Mouse (Mus musculus) heart, embryonic 14.5 days (tissue): ENCODE measurements around the gene Pappa2. TPM values are rescaled to one million over a fixed set of nuclear protein-coding genes. Genes with fewer than 3 reads are reported as not detected.

ENCODE experiments used
- ATAC-seq: fragments of 200-750 bp; cut with Nextera tagmentation; 2 replicates; pipeline ENCODE4 v1.8.0; 2017; ENCODE audit warnings: low read depth, moderate TSS enrichment; ENCODE audit not compliant: insufficient number of reproducible peaks, insufficient read depth, low FRiP score
- H3K27ac ChIP-seq, 2 experiments: fragments of 200-500 bp in 1 of 2; fragments of 300-500 bp in 1 of 2; sonication (generic) in 1 of 2; replicated peaks in 1 of 2; 2 replicates each; pipeline ENCODE4 v1.5.1; 2012 to 2014; ENCODE audit warnings: low read depth in 2 of 2, low read length in 2 of 2, control low read depth in 1 of 2, mild to moderate bottlenecking in 1 of 2, mixed read lengths in 1 of 2; ENCODE audit not compliant: control insufficient read depth in 1 of 2, insufficient read depth in 1 of 2
- H3K27me3 ChIP-seq: fragments of 300-500 bp; sonication (generic); 2 replicates; pipeline ENCODE4 v1.6.1; 2014; ENCODE audit warnings: mild to moderate bottlenecking, low read length, control low read depth; ENCODE audit not compliant: control insufficient read depth, insufficient read depth
- H3K36me3 ChIP-seq: fragments of 300-500 bp; sonication (generic); 2 replicates; pipeline ENCODE4 v1.6.1; 2014; ENCODE audit warnings: mild to moderate bottlenecking, control low read depth, low read length, mixed read lengths; ENCODE audit not compliant: control insufficient read depth, insufficient read depth
- H3K4me1 ChIP-seq, 2 experiments: fragments of 200-500 bp in 1 of 2; fragments of 300-500 bp in 1 of 2; sonication (generic) in 1 of 2; 2 replicates each; pipeline ENCODE4 v1.6.1; 2012 to 2014; ENCODE audit warnings: low read length in 2 of 2, control low read depth in 1 of 2, mixed read lengths in 1 of 2; ENCODE audit not compliant: control insufficient read depth in 2 of 2, insufficient read depth in 2 of 2
- H3K4me2 ChIP-seq: fragments of 300-500 bp; sonication (generic); 2 replicates; pipeline ENCODE4 v1.6.1; 2014; ENCODE audit warnings: mild to moderate bottlenecking, low read length
- H3K4me3 ChIP-seq, 2 experiments: fragments of 200-500 bp in 1 of 2; fragments of 300-500 bp in 1 of 2; sonication (generic) in 1 of 2; 2 replicates each; pipeline ENCODE4 v1.5.1; 2012 to 2014; ENCODE audit warnings: low read length in 2 of 2, mild to moderate bottlenecking in 2 of 2, control low read depth in 1 of 2, low read depth in 1 of 2, moderate library complexity in 1 of 2; ENCODE audit not compliant: control insufficient read depth in 1 of 2, insufficient read depth in 1 of 2
- H3K9ac ChIP-seq: fragments of 300-500 bp; sonication (generic); 2 replicates; pipeline ENCODE4 v1.6.1; 2014; ENCODE audit warnings: mild to moderate bottlenecking, low read length
- H3K9me3 ChIP-seq: fragments of 300-500 bp; sonication (generic); 2 replicates; pipeline ENCODE4 v1.6.1; 2016; ENCODE audit warnings: low read length, control low read depth; ENCODE audit not compliant: control insufficient read depth
- WGBS: fragments of 180-500 bp; shearing (Covaris S2); extraction: QIAGEN DNeasy Blood & Tissue Kit; methylation state at CpG from one replicate; pipeline ENCODE4 v1.1.7; 2014; 5-methylcytosine and 5-hydroxymethylcytosine counted together
- polyA plus RNA-seq: library from polyadenylated mRNA; unstranded; fragments of >200 nt; fragmentation: Nextera tagmentation; extraction: Ambion mirVana; gene quantifications from 2 replicates; pipeline ENCODE4 v1.2.1, GENCODE M21; 2014

Pappa2 gene
- polyA plus RNA-seq, 1 experiment from 2014 or later: 0.58 TPM

DNA sequence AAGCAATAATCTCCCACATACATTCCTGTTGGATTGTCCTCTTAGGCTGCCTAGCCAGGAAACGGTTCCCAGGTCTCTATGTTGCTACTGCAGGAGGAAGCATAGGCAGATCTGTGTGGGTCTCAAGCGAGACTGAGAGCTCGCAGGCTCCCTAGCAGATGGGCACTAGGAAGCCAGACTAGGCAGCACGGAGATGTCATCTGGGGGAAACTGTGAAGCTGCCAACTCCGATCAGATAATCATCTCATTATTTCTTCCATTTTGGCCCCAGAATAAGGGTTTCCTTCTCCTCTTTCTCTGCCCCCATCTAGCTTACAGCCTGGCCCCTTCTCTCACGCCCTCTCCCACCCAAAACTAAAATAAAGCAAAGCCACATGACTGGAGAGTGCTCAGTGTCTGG, 25.5 kb downstream of the Pappa2 start:
- Histone ChIP-seq H3K27ac (no peak overlapping the region), H3K36me3 (no peaks in the 10 kb centered on the region), H3K27me3 (no peaks in the 10 kb centered on the region), H3K4me1 (no peaks in the 10 kb centered on the region), H3K4me3 (no peak overlapping the region), H3K4me2 (no peak overlapping the region), H3K9me3 (no peaks in the 10 kb centered on the region), H3K9ac (no peak overlapping the region)
- ATAC-seq: no peak
- 56% methylated on average over 6 of the region's 6 CpGs for WGBS

DNA sequence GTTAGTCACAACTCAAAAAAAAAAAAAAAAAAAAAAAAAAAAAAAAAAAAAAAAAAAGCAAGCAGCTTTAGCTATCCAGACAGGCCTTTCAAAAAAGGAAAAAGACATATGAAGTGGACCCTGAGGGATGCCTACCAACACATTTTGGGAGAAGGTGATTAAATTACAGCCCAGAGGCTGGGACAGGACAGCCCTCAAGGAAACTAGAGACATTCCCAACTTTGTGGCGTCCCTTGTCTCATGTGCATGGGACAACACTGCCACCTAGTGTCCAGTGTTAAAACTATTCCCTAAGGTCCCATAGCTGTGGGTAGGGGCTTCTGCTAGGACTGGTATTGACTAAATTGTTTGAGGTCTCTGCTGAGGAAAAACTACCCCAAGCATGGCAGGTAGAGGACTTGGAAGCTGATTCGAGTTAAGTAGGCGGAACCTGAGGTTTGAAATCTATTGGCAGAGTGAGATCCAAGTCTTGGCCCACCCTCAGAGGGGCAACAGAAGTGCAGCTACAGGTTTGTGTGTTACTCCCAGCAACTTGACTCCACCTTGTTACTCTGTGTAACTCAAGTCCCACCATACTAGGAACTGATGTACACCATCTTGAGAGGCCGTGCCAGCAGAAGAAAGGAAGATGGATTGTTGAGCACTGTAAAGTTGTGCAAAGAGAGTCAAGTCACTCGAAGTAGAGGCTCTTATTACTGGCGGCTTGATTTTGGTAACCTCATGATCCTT, 26.6 kb downstream of the Pappa2 start:
- no peak overlapping the region for H3K4me2 ChIP-seq
- H3K36me3 ChIP-seq: no peaks in the 10 kb centered on the region
- H3K4me3 ChIP-seq: no peak overlapping the region
- ATAC-seq: no peak
- H3K9ac ChIP-seq: no peak overlapping the region
- no peaks in the 10 kb centered on the region for H3K9me3 ChIP-seq
- WGBS: 42% methylated on average over 6 of the region's 6 CpGs
- no peak overlapping the region for H3K27ac ChIP-seq
- no peaks in the 10 kb centered on the region for H3K27me3 ChIP-seq
- no peaks in the 10 kb centered on the region for H3K4me1 ChIP-seq

DNA sequence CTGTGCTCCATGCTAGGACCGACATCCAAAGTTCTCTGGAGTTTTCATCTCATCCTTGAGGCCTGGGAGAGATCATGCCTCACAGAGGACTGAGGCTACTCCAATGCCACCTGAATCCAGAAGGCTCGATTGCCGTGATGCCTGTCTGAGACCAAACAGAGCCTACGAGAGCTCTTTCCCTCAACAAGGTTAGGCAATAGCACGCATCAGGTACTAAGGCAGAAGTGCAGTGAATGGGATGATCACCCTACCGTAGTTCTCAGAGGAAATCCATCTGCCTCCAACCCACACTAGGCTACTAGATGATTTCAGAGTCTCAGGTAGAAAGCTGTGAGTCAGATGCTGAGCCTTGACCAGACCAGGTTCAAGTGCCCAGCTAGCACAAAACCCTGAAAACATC, 31.2 kb downstream of the Pappa2 start:
- WGBS: 79% methylated on average over 6 of the region's 6 CpGs
- Histone ChIP-seq H3K36me3 (no peaks in the 10 kb centered on the region), H3K4me2 (no peak overlapping the region), H3K4me1 (no peaks in the 10 kb centered on the region), H3K27me3 (no peaks in the 10 kb centered on the region), H3K4me3 (no peak overlapping the region), H3K9ac (no peak overlapping the region), H3K9me3 (no peaks in the 10 kb centered on the region), H3K27ac (no peak overlapping the region)
- ATAC-seq: no peak

DNA sequence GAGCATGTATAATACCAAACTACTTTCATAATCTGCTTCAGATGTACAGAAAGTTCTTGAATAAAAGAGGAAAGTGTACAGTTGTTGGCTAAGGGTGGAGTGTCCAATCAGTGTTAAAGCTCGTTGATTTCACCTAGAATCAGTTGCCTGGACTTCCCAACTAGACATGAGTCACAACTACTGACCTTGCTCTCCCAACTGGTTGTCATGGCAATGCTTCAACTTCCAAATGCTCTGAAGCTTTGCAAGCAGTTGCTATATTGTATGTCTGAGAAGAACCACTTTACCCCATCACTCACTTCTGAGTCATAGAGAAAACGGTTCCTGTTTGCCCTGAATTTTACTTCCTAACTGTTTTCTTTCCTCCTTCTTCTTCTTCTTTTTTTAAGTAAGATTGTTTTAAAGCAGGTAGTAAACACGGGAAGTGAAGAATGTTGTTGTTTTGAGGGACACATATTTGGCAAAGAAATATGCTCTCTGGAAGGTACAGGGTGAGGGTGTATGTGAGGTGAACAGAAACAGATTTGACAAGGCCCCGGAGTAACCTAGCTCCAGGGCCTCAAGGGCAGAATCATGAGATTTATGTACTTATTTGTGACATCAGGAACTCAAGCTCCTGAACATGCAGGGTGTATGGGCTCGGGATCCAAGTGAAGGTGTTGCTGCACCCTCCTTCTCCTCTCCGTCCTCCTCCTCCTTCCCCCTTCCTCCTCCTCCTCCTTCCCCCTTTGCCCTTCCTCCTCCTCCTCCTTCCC, 32.1 kb downstream of the Pappa2 start:
- WGBS: 66% methylated on average over 6 of the region's 6 CpGs

DNA sequence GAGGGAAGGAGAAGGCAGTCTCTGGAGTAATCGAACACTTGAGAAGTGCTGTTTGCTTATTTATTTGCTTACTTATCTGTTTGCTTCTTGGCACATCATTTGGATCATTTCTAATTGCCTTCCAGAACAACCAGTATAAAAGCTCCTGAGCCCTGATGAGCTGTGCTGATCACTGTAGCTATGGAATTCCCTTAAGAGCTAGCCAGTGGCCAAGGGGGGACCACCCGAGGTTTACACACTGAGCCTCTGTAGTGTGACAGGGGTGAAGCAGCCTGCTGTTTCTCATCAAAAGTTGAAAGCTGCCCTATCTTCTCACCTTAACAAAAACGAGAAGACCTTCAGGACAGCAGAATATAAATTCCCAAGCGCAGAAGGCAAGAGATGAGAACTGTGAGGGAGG, 35.4 kb downstream of the Pappa2 start:
- H3K9me3 ChIP-seq: no peaks in the 10 kb centered on the region
- no peak overlapping the region for H3K27ac ChIP-seq
- H3K4me1 ChIP-seq: no peaks in the 10 kb centered on the region
- no peak overlapping the region for H3K4me3 ChIP-seq
- no peak for ATAC-seq
- no peaks in the 10 kb centered on the region for H3K27me3 ChIP-seq
- H3K9ac ChIP-seq: no peak overlapping the region
- no peak overlapping the region for H3K4me2 ChIP-seq
- H3K36me3 ChIP-seq: no peaks in the 10 kb centered on the region
- WGBS: 44% methylated on average over 4 of the region's 4 CpGs

More for the DNA sequence above, 32.1 kb downstream of the Pappa2 start:
- Histone ChIP-seq H3K4me1 (no peaks in the 10 kb centered on the region), H3K36me3 (no peaks in the 10 kb centered on the region), H3K9ac (no peak overlapping the region), H3K4me3 (no peak overlapping the region), H3K27me3 (no peaks in the 10 kb centered on the region), H3K9me3 (no peaks in the 10 kb centered on the region), H3K4me2 (no peak overlapping the region), H3K27ac (no peak overlapping the region)
- no peak for ATAC-seq

DNA sequence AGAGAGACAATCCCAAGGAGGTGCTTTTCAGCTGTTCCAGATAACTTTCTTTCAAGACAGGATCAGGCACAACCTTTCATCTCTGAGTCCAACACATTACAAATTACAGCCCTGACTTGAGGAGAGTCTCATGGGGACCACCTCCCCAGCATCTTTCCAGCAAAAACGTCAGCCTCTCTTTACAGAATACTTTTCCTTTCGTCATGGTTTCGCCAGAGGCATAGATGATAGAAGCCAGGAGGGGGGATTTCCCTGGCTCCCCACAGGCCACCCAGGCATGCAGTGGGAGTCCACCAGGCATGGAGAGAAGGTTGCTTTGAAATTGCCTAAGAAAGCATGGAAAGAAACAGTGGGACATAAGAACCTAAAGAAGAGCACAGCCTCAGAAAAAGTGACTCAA, 37.4 kb downstream of the Pappa2 start:
- no peaks in the 10 kb centered on the region for H3K36me3 ChIP-seq
- H3K27ac ChIP-seq: no peak overlapping the region
- no peak overlapping the region for H3K4me3 ChIP-seq
- no peak for ATAC-seq
- H3K9ac ChIP-seq: no peak overlapping the region
- no peaks in the 10 kb centered on the region for H3K27me3 ChIP-seq
- H3K4me1 ChIP-seq: no peaks in the 10 kb centered on the region
- H3K9me3 ChIP-seq: no peaks in the 10 kb centered on the region
- no peak overlapping the region for H3K4me2 ChIP-seq
- 56% methylated on average over 3 of the region's 3 CpGs for WGBS

DNA sequence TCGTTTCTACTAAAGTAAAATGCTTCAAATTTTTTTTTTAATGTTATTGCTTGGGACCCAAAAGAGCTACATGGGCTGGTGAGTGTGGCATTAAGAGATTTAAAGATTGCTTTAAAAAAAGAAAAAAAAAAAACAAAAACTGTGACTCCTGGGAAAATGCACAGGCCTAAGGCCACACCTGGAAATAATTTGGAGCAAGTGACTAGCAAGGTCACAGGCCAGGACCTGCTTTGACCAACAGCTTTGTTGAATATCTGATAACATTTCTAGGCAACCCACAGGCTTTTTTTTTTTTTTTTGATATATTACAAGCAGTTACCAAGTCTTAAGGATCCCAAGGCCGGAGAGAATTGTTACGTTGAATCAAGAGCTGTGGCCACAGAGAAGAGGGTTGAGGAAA, 39.3 kb downstream of the Pappa2 start:
- no peak overlapping the region for H3K4me2 ChIP-seq
- no peak for ATAC-seq
- WGBS: 83% methylated on average over 3 of the region's 3 CpGs

More for the DNA sequence above, 39.3 kb downstream of the Pappa2 start:
- no peak overlapping the region for H3K9ac ChIP-seq
- no peaks in the 10 kb centered on the region for H3K9me3 ChIP-seq
- no peak overlapping the region for H3K4me3 ChIP-seq
- no peaks in the 10 kb centered on the region for H3K4me1 ChIP-seq
- no peak overlapping the region for H3K27ac ChIP-seq
- H3K36me3 ChIP-seq: no peaks in the 10 kb centered on the region
- no peaks in the 10 kb centered on the region for H3K27me3 ChIP-seq
